Mouse (Mus musculus): ENCODE results near the gene Ankrd33b.

Ankrd33b gene

DNA sequence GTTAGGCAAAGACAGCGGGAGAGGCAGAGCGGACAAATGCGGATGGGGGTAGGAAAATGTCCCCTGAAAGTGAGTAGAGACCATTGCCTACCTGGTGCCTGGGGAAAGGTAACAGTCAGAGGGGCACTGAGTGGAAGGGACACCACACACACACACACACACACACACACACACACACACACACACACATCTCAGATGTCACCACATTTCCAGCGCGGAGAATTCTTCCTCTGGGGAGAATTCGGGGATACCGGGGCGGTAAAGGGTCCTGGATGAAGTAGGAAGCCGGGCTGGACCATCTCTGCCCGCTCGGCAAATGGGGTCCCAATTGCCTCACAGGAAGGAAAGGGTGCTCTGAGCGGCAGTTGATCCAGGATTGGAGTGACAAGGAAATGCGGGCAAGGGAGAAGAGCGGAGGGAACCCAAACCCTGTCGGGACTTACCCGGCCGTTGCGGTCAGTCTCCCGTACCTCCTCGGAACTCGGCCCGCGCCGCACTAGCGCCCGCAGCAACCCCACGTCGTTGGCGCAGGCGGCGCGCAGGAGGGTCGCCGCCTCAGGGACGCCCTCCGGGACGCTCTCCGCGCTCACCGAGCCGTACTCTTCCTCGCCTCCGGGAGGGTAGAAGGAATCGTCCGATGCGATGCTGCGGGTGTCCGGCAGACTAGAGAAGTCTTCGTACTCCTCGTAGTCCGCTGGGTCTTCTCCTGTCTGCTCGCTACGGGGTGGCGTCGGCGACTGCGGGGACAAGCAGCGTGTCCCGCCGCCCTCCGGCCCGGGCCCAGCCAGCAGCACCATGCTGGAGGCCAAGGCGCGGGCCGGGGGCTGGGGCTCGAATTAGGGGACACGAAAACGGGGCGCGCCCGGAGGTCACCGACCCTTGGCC, 688 bp downstream of the Ankrd33b start:
- DNase-seq: no peak

DNA sequence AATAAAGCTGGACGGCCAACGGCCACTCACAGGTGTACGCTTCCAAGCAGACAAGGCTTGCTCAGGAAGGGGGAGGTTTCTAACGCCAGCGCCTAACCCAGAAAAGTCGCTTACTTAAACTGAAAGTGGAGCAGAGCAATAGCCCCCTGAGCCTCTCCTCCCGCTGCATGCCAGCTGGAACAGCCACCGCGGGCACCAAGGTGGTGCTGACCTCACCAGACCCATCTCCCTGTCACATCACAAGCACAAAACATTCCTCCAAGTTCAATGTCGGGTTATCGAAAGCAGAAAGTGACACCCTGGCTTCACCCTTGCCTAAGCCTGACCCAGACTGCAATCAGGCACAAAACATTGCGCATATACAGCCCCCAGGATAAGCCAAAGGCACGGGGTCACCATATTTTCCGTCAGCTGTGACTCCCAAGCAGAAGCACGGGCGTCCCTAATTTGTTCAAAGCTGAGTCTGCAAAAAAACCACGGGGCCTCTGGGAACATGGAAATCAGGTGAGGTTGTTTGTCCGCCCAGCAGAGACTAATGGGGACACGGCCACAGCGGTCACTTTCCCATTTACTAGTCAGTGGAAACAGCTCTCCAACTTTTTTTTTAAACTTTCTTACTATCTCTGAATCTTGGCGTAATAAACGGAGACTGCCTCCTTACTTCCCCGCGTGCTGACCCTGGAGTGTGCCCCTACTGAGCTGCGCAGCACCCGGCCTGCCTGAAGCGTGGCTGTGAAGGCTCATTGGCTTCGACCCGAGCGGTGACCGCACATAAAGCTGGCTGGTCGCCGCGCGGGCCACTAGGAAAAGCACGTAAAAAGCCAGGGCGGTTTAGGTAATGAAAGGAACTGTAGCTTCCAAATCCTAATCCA, 1.6 kb downstream of the Ankrd33b start:
- no peak for DNase-seq

DNA sequence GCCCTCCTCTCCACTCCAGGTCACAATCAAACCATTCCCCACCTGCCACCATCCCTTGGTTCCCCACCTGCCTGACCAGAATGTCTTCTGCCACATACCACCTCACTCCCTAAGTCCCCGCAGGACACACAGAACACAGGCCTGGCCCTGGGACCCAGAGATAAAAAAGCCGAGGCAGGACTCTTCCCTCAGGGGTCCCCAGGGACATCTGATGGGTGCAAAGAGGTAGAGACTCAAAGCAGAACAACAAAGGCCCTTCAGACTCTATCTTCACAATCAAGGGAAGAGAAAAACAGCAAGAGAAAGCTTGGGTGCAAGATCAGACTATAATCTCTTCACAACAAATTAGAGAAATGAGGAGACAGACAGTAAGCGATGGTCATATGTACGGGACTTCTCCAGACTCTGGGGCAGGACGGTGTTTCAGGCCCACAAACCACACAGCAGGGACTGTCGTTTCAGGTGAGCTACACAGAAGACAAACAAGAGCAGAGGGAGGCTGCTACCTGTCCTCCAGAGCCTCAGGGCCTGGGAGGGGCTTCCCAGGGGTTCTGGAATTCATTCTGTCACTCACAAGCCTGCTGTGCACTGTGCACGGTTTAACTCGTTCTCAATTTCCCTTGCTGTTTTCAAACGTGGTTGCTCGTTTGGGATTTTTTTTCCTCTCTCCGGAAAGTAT, 2.3 kb downstream of the Ankrd33b start:
- DNase-seq: no peak

DNA sequence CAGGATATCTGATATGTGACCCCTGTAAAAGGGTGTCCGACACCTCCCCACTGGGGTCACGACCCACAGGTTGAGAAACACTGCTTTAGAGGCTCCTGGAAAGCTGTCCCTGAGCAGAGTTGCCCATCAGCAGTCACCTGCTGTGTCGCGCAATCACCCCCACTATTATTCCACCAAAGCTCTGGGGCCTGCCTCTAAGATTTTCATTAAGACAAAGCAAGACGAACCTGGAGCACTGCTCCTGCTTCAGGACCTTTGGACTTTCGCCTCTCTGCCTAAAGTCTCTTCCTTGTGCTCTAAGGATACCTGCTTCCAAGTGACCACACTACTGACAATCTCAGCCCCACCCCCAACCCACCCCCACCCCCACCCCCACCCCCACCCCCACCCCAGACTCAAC, 3.1 kb downstream of the Ankrd33b start:
- DNase-seq: no peak

DNA sequence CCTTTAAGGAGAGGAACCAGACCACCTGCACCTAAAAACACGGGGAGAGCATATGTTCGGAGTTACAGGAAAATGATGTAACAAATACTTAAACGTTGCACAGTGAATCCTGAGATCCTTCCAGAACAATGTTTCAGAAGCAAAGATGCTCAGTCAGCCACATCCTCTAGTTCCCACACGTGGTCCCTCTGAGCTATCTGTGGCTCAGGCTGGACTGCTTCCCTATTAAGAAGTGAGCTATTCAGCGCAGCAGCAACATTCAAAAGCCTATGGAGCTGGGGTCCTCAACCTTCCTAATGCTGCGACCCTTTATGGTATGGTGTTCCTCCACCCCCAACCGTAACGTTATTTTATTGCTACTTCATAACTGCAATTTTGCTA, 3.6 kb downstream of the Ankrd33b start:
- no peak for DNase-seq

DNA sequence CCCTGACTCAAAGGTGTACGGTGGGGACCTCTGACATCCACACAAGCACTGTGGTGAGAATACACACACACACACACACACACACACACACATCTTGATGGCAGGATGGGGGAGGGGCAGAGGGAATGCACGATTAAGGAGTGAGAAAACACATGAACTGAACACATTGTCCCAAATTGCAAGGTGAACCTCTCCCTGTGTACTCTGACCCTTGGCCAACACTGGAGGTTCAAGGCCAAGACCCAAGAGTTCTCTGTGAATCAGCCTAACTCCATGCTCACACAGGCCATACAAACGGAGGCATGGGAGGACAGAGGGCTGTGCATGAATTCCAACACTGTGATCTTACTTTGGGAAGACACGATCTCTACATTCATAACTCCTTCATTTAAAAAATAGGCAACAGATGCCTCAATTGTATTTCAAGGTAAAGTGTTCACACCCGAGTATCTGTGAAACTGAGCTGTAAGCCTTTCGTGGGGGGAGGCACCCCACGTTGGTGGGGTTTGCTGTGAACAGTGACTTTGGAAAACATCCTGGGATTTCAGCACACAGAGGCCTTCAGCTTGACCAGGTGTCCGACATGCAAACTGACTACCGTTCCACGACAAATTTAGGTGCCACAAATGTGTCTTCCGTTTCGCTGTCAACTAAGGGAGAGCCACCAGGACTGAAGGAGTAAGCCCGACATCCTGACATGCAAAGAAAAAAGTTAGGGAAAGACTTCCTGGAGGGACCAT, 4.1 kb downstream of the Ankrd33b start:
- no peak for DNase-seq

DNA sequence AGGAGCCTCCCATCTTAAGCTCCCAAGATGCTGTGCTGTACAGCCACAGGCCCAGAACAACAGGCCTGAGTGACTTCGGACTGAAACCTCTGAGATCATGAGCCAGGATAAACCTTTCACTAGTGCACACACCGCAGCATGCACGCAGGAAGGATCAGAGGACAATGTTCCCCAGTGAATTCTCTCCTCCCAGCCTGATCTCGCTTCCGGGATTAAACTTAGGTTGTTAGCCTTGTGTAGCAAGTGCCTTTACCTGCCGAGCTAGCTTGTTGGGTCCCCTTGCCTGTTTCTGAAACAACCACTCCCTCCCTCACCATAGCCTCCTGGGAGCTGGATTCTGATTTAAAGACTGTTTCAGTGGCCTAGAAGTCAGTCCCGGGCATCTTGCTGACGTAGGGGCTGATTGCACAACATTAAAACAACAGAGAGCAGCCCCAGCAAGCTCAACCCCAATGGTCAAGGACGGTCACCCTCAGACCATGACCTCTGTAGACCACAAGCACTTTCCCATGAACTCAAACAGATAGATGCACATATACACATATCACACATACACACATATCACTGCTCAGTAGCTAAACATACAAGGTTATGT, 6.2 kb downstream of the Ankrd33b start:
- no peak for DNase-seq

DNA sequence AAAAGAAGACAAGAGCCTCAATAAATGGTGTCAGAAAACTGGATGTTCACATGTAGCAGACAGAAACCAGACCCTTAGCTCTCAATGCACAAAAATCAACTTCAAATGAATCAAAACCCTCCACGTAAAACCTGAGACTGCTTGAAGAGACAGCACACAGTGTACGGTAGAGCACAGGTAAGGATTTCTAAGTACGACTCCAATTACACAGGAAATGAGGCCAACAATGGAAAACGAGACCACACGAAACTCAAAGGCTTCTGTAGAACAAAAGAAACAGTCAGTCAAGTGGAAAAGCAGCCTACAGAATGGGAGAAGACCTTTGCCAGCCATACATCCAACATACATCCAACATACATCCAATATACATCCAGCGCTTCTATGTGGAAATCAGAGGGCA, 6.9 kb downstream of the Ankrd33b start:
- DNase-seq: no peak

DNA sequence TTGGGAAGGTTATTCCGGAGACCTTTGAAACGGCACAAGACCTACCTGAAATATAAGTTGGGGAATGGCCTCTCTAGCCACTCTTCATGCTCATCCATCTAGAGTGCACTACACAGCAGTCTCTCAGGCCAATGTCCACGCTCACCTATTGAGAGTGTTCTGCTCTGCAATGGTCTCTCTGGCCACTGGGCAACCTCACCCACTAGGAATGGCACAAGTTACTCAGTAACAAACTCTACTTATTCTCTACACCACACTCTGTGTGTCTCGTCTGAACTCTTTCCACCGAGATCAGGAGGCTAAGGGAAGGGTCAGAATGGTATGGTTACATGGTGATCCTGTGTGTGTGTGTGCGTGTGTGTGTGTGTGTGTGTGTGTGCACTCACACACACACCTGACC, 7.7 kb downstream of the Ankrd33b start:
- DNase-seq: no peak

DNA sequence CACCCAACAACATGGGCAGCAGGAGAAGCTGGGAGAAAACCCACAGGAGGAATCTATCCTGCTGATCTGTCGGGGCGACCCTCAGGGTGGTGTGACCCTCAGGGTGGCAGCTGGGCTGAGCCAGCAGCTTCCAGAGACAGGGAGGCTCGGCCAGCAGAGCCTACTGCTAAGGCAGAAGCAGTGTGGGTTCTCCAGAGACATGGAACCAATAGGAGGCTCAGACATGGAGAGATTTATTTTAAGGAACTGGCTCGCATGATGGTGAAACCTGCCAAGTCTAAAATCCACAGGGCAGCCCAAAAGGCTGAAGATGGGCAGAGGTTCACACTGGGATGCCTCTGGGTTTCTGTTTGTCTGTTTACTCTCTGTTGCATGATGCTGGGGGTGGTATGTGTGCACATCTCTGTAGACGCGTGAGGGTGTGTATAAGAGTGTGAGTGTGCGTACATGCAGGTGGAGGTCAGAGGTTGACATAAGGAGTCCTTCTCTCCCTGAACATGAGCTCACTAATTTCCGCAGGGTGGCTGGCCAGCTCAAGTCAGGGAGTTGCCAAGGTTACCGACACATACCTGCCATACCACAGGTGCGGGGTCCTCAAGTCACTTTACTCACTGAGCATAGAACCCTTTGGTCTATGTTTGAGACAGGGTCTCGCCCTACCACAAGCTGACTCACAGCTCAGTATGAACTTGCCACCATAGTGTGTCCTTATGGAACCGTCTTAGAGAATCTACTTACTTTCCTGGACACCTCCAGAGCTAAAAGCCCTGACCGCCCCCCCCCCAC, 14.8 kb downstream of the Ankrd33b start:
- DNase-seq: no peak

DNA sequence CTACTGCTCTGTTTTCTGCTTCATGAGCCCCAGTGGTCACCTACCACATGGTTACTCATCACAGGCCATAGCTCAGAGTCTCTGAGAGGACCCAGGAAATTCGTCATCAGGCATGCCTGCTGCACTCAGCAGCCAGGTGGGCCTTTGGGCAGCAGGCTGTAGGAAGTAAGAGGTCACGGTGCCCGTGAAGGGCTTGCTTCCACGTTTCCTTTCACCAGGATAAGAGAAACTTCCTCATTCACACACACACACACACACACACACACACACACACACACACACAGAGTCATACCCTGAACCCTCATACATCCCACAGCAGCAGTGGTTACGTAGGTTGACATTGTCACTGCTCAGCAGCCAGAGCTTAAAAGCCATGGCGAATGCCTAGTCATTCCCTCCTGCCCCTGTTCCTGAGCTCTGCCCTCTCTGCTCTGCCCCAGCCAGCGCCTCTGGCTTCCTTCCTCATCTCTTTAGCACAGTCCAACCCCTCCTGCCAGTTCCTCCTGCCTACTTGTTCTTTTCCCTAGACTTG, 17.6 kb downstream of the Ankrd33b start:
- no peak for DNase-seq

DNA sequence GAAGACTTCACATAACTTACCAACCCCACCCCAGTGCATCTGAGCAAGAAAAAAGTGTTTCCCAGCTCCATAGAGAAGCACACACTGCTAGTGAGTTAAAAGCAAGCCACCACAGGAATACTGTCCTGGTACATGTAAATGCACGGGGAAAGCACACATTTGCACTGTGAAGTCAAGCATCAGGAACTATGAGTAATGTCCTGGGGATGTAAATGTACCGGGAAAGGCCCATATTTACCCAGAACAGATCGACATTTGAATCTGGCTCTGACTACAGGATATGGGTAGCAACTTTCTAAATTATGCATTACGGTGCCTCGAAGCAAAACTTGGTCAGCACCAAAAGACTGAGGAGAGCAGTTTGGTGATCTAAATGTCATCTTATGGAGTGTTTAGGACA, 18.5 kb downstream of the Ankrd33b start:
- no peak for DNase-seq

DNA sequence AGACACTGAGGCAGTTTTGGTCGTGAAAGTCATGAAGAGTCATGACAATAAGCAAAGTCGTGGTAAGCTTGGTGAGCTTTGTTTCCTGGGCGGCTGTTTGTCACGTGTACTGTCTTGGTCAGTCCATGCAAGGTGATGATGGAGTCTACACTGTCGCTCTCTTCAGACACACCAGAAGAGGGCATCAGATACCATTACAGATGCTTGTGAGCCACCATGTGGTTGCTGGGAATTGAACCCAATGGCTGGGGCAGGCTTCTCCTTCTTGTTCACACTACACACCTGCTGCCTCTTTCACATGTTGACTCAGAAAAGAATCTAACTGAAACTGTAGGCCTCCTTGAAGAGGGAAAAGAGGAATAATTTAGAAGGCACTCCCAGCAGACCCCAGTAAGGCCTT, 19.3 kb downstream of the Ankrd33b start:
- no peak for DNase-seq

DNA sequence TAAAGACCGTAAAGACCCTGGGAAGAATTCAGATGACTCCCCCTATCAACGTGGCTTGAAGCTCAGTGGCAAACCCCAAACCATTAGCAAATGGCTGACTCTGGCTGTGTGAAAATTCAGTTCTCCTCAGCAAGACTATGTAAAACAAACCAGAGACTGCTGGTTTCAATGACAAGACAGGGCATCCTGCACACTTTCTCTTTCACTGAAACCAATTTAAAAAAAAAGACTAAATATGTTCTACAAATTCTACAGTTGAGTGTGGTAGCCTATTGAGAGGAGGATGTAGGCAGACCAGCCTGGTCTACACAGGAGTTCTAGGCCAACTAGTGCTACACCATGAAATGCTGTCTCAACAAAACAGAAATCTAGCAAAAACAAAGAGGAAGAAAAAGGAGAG, 21.0 kb downstream of the Ankrd33b start:
- DNase-seq: no peak

DNA sequence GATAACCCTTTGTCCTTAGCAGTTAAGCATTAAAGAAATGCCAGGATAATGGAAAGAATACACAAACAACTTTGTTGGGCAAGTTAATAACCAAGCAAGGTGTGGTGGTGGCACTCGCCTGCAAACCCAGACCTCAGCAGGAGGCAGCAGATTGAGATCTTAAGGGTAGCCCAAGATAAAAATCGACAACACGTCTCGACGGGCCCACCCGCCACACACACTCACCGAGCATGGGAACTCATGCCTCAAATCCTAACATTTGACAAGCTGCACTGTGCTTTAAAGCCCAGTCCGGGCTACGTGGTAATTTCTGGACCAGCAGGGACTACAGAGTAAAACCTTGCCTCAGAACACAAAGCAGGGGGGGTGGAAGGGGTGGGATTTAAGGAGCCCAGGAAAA, 22.2 kb downstream of the Ankrd33b start:
- DNase-seq: no peak

DNA sequence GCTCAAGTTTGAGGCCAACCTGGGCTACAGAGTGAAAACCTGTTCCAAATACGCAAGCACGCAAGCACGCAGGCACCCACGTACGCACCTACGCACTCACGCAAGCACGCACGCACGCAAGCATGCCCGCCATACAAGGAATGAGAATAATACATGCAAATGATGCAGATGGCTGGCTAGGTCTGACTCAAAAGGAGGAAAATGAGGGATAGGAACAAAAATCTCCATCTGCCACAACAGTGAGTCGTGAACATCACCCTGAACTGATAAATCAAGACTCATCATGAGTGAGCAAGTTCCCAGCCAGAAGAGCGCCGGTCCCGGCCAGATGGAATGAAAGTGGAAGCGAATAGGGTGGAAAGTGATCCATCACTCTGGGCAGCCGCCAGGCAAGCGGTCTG, 22.7 kb downstream of the Ankrd33b start:
- DNase-seq: peak; percentile 85

DNA sequence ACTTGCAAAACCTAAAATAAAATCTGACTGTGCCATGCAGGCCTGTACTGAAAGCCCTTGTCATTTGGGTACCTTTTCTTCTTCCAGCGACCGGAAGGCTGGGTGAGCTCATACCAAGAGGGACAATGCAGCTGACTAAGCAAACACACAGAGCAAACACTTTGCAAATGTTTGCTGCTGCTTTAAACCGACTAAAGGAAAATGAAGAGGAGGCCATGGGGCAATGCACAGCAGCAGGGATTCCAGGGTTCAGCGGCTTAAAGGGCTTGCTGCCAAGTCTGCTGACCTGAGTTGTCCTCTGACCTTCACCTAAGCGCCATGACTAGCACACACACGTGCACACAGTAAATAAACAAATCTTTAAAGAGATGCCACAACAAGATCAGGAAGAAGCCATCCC, 23.9 kb downstream of the Ankrd33b start:
- DNase-seq: no peak

DNA sequence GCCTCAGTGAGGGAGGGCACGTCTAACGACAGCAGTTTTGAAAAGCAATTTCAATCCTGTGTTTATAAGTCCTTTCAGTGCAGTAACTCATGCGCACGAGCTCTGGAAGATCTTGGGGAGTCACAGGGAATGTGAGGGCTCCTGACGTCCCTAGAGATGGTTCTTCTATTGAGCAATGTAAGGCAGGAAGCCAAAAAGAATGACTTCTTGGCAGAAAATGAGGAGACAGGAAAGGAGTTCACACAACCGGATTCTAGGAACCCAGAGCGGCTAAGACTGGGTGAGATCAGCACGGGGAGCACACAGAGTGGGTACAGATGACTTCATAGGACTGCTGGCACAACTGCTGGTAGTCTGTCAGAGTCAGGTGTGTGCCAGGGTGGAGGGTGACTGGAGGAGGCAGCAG, 25.0 kb downstream of the Ankrd33b start:
- no peak for DNase-seq

DNA sequence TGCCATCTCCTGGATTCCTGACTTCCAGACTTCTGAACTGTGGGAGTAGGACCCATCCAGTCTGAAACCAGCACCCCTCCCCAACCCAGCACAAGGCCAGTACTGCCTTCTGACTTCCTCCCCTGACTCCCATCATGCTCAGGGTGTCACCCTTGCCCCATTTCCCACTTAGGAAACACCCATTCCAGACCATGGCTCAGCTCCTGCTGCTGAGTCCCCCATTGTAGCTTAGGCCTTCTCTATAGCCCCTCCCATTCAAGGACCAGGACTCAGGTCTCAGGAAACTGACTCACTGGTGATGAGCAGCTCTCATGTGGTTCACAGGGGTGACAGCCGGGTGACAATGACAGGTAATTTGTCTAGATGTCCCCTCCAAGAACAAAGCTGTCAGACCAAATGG, 25.5 kb downstream of the Ankrd33b start:
- DNase-seq: no peak

DNA sequence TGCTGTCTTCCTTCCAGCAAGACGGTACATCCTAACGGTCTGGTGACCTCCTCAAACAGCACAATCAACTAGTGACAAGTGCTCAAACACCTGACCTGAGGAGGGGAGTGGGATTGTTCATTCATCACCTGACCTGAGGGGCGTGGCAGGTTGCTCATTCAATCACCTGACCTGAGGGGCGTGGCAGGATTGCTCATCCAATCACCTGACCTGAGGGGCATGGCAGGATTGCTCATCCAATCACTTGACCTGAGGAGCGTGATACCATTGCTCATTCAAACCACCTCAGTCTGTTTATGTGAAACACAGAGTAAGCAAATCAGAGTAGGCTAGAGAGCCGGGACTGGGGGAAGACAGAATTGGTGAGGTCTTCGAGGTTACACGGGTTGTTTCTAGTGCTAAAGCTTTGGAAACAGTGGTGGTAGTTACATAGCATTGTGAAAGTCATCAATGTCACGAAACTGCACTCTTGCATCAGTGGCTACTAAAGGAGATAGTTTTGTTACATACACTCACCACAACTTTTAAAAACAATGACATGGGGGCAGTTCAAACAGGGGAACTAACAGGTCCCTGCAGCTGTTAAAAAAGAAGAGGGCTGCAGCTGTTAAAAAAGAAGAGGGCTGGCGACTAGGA, 28.8 kb downstream of the Ankrd33b start:
- no peak for DNase-seq

DNA sequence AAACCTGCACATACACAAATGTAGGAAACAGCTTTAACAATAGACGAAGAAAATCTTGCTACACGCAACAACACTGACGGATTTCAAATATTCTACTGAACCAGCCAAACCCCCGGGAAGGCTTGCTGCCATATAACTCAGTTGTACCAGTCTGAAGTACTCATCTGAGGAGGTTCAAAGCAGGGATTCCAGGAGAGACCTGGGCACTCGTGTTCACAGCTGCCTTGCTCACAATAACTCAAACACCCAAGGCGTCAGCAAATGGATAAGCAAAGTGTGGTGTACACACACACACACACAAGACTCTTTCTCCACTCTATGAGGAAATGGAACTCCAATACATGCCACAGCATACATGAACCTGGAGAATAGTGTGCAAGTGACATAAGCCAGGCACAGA, 29.5 kb downstream of the Ankrd33b start:
- no peak for DNase-seq
